Comparison of ENCODE assay signal across 10 mouse cellular contexts in genomic region chr1:191025016-191026012, GRCm38 (mm10). TPM values are rescaled to one million over a fixed set of nuclear protein-coding genes. Genes with fewer than 3 reads are reported as not detected.
A peak's percentile ranks its signal among the peaks of the same experiment; 100 is the strongest.
DNase-seq lines count a peak whose midpoint lies in the region; ATAC-seq lines count a peak whose summit lies in the region.
"Had no signal": no experiment of that assay in that cellular context is flagged by ENCODE, and none has a peak within 500 bp of the region (broad histone marks: within the 10 kb centered on the region; RNA-seq: fewer than 3 reads in every experiment).

No protein-coding gene starts in this region.

- peak overlapping the region; percentile 72 for H3K27ac ChIP-seq in stomach, embryonic 16.5 days (ENCODE audit: low read length)

- peaks cover 10% of the 10 kb centered on the region for H3K36me3 ChIP-seq in erythroblast, embryonic 14.5 days (ENCODE audit: control insufficient read depth)
- no peaks in the 10 kb centered on the region for H3K36me3 ChIP-seq in stomach, embryonic 16.5 days (ENCODE audit: control insufficient read depth, insufficient read depth, low read length)

- 3% methylated on average over 69 of the region's 69 CpGs for WGBS in stomach, embryonic 16.5 days

- peak; percentile 92 for DNase-seq in heart, adult 11 months
- DNase-seq in heart, postnatal 25 days (ENCODE audit: low spot score) = no peak
- DNase-seq in heart, postnatal 4 days = peak; percentile 14
- DNase-seq in left cerebral cortex, adult 18-20 months (ENCODE audit: low spot score in 2 of 2) = peak; percentile 25 to 47
- DNase-seq in lung, postnatal 36 days = peak; percentile 22

- H3K4me2 ChIP-seq in stomach, embryonic 16.5 days (ENCODE audit: low read depth, low read length) = peak overlapping the region; percentile 97

- ATAC-seq in activated CD4-positive, CD25-positive, alpha-beta regulatory T cell, adult 4 months = peak; percentile 9
- no peak for ATAC-seq in stomach, embryonic 16.5 days (ENCODE audit: insufficient read depth, low FRiP score)

- peaks cover 27% of the 10 kb centered on the region for H3K4me1 ChIP-seq in erythroblast, embryonic 14.5 days (ENCODE audit: control insufficient read depth)
- peaks cover 13% of the 10 kb centered on the region for H3K4me1 ChIP-seq in stomach, embryonic 16.5 days (ENCODE audit: control insufficient read depth, insufficient read depth, low read length)

- H3K4me3 ChIP-seq in erythroblast, embryonic 14.5 days (replicated peaks) = peak overlapping the region; percentile 91
- peak overlapping the region; percentile 80 for H3K4me3 ChIP-seq in stomach, embryonic 16.5 days (replicated peaks; ENCODE audit: low read length)

- intact Hi-C loops in heart, postnatal 25 days (cut with DNase I) = loop anchor here (2.0 to 5.0 kb wide), 2 partner anchors 37 to 157 kb away; partner anchors contain the start of genes Nsl1 and Tatdn3

- no peaks in the 10 kb centered on the region for H3K27me3 ChIP-seq in erythroblast, embryonic 14.5 days (ENCODE audit: control insufficient read depth)
- H3K27me3 ChIP-seq in stomach, embryonic 16.5 days (ENCODE audit: control insufficient read depth, insufficient read depth, low read length) = no peaks in the 10 kb centered on the region

- H3K9ac ChIP-seq in stomach, embryonic 16.5 days (ENCODE audit: low read length) = peak overlapping the region; percentile 88

- no peaks in the 10 kb centered on the region for H3K9me3 ChIP-seq in erythroblast, embryonic 14.5 days (ENCODE audit: control insufficient read depth, low read length)
- H3K9me3 ChIP-seq in stomach, embryonic 16.5 days (replicated peaks; ENCODE audit: control insufficient read depth, low read length) = no peaks in the 10 kb centered on the region

RNA-seq across cellular contexts. Expression of gene Flvcr1, which starts 0.6 kb away (rescaled TPM):
- total RNA-seq in heart, postnatal 25 days (2021) = 1 to 10 TPM; 5.3 to 5.5 TPM
- polyA plus RNA-seq in activated CD4-positive, CD25-positive, alpha-beta regulatory T cell, adult 4 months (2017; shearing (Covaris generic)) = 1 to 10 TPM; 6.1 to 8.5 TPM
- polyA plus RNA-seq in erythroblast, embryonic 14.5 days (2012) = 0.15 and 0.27 TPM in 2 replicates
- total RNA-seq in heart, postnatal 4 days (2021) = 10 to 100 TPM; 12.6 to 13.0 TPM
- 10 to 100 TPM; 11.5 to 14.5 TPM for total RNA-seq in left cerebral cortex, adult 18-20 months (2021)
- polyA plus RNA-seq in stomach, embryonic 16.5 days (2015; fragmentation: Nextera tagmentation; extraction: Ambion mirVana) = 3.5 and 5.1 TPM in 2 replicates

RNA-seq across cellular contexts. Expression of gene Spata45, which starts 11.1 kb away (rescaled TPM):
- not detected for total RNA-seq in heart, postnatal 25 days (2021)
- polyA plus RNA-seq in activated CD4-positive, CD25-positive, alpha-beta regulatory T cell, adult 4 months (2017; shearing (Covaris generic)) = not detected
- polyA plus RNA-seq in erythroblast, embryonic 14.5 days (2012) = not detected in 2 replicates
- total RNA-seq in heart, postnatal 4 days (2021) = not detected
- total RNA-seq in left cerebral cortex, adult 18-20 months (2021) = not detected
- polyA plus RNA-seq in stomach, embryonic 16.5 days (2015; fragmentation: Nextera tagmentation; extraction: Ambion mirVana) = not detected in 2 replicates
- total RNA-seq: adrenal gland, adult 18-20 months; layer of hippocampus, postnatal 36 days had no signal

RNA-seq across cellular contexts. Expression of gene Tatdn3, which starts 37.4 kb away (rescaled TPM):
- total RNA-seq in heart, postnatal 25 days (2021) = 10 to 100 TPM; 13.2 to 16.9 TPM
- 10 to 100 TPM in 1 of 2 experiments, 1 to 10 TPM in 1; 7.3 to 10.8 TPM for polyA plus RNA-seq in activated CD4-positive, CD25-positive, alpha-beta regulatory T cell, adult 4 months (2017; shearing (Covaris generic))
- 0.04 and 0.08 TPM in 2 replicates for polyA plus RNA-seq in erythroblast, embryonic 14.5 days (2012)
- total RNA-seq in heart, postnatal 4 days (2021) = 10 to 100 TPM; 19.4 to 23.5 TPM
- 10 to 100 TPM; 27.1 to 27.8 TPM for total RNA-seq in left cerebral cortex, adult 18-20 months (2021)
- 14.1 and 15.1 TPM in 2 replicates for polyA plus RNA-seq in stomach, embryonic 16.5 days (2015; fragmentation: Nextera tagmentation; extraction: Ambion mirVana)

RNA-seq across cellular contexts. Expression of gene Nsl1, which starts 37.5 kb away (rescaled TPM):
- total RNA-seq in heart, postnatal 25 days (2021) = under 1 TPM; 0.16 to 0.22 TPM
- 1 to 10 TPM; 2.0 to 5.2 TPM for polyA plus RNA-seq in activated CD4-positive, CD25-positive, alpha-beta regulatory T cell, adult 4 months (2017; shearing (Covaris generic))
- polyA plus RNA-seq in erythroblast, embryonic 14.5 days (2012) = 1.4 and 3.2 TPM in 2 replicates
- 1 to 10 TPM; 6.7 to 6.8 TPM for total RNA-seq in heart, postnatal 4 days (2021)
- under 1 TPM; 0.23 to 0.56 TPM for total RNA-seq in left cerebral cortex, adult 18-20 months (2021)
- 15.6 and 17.9 TPM in 2 replicates for polyA plus RNA-seq in stomach, embryonic 16.5 days (2015; fragmentation: Nextera tagmentation; extraction: Ambion mirVana)

RNA-seq across cellular contexts. Expression of gene Vash2, which starts 46.2 kb away (rescaled TPM):
- total RNA-seq in heart, postnatal 25 days (2021) = under 1 TPM; 0.62 to 0.64 TPM
- under 1 TPM; 0.15 to 0.30 TPM for polyA plus RNA-seq in activated CD4-positive, CD25-positive, alpha-beta regulatory T cell, adult 4 months (2017; shearing (Covaris generic))
- polyA plus RNA-seq in erythroblast, embryonic 14.5 days (2012) = 0.11 TPM in 1 of 2 replicates, not detected in the other
- total RNA-seq in heart, postnatal 4 days (2021) = 10 to 100 TPM; 31.5 to 31.9 TPM
- 1 to 10 TPM; 1.8 to 2.9 TPM for total RNA-seq in left cerebral cortex, adult 18-20 months (2021)
- polyA plus RNA-seq in stomach, embryonic 16.5 days (2015; fragmentation: Nextera tagmentation; extraction: Ambion mirVana) = 15.0 and 19.2 TPM in 2 replicates
